Mouse (Mus musculus) CH12.LX (cell line): Measurements from ENCODE around the gene Sugct. TPM values are rescaled to one million over a fixed set of nuclear protein-coding genes. Genes with fewer than 3 reads are reported as not detected.

ENCODE experiments used
- DNase-seq: peaks from one replicate; pipeline ENCODE4 v3.0.0-alpha.2; 2013; ENCODE audit errors: extremely low read depth
- H3K27ac ChIP-seq: 2 replicates; pipeline ENCODE4 v1.5.1; 2012; ENCODE audit warnings: low read depth, mild to moderate bottlenecking, control low read depth, moderate library complexity; ENCODE audit not compliant: insufficient read depth
- H3K27me3 ChIP-seq: replicated peaks from 2 replicates; pipeline ENCODE3; 2012; ENCODE audit warnings: inconsistent platforms
- H3K36me3 ChIP-seq, 2 experiments: replicated peaks in 1 of 2; 2 replicates each; pipeline versions ENCODE3 to v1.6.1; 2012; ENCODE audit warnings: inconsistent platforms in 1 of 2, low read length in 1 of 2, mild to moderate bottlenecking in 1 of 2, mixed read lengths in 1 of 2, moderate library complexity in 1 of 2; ENCODE audit not compliant: control insufficient read depth in 1 of 2, insufficient read depth in 1 of 2
- H3K4me1 ChIP-seq, 2 experiments: 2 replicates each; pipeline ENCODE4 v1.6.1; 2012; ENCODE audit warnings: inconsistent platforms in 1 of 2, moderate library complexity in 1 of 2; ENCODE audit not compliant: insufficient read depth in 2 of 2, control insufficient read depth in 1 of 2
- H3K4me2 ChIP-seq: 2 replicates; pipeline ENCODE4 v1.6.1; 2012; ENCODE audit warnings: low read depth, mild to moderate bottlenecking, control low read depth; ENCODE audit not compliant: poor library complexity, insufficient read depth, severe bottlenecking
- H3K4me3 ChIP-seq, 3 experiments: fragments of 150-350 bp in 1 of 3; sonication (generic) in 1 of 3; replicated peaks in 1 of 3; 2 replicates each; pipeline versions ENCODE3 to v1.5.1; 2011 to 2012; ENCODE audit warnings: low read depth in 2 of 3, low read length in 2 of 3, mild to moderate bottlenecking in 2 of 3, moderate library complexity in 2 of 3, control low read depth in 1 of 3, improper control_type of control experiment in 1 of 3, inconsistent platforms in 1 of 3, mixed read lengths in 1 of 3; ENCODE audit not compliant: poor library complexity in 1 of 3
- H3K79me2 ChIP-seq: replicated peaks from 2 replicates; pipeline ENCODE4 v1.6.1; 2012; ENCODE audit warnings: mild to moderate bottlenecking, moderate library complexity; ENCODE audit not compliant: control insufficient read depth, poor library complexity, insufficient read depth, severe bottlenecking; ENCODE audit errors: extremely low read depth
- H3K9ac ChIP-seq: 2 replicates; pipeline ENCODE4 v1.6.1; 2012; ENCODE audit warnings: low read depth, mild to moderate bottlenecking, control low read depth, moderate library complexity; ENCODE audit not compliant: insufficient read depth
- H3K9me3 ChIP-seq: replicated peaks from 2 replicates; pipeline ENCODE3; 2012; ENCODE audit warnings: low read length, inconsistent platforms, mixed read lengths
- CTCF ChIP-seq, 2 experiments: IDR thresholded peaks in 1 of 2; conservative IDR thresholded peaks in 1 of 2; 2 replicates each; pipeline ENCODE4 v1.5.1; 2011 to 2012; ENCODE audit warnings: low read depth in 2 of 2, low read length in 2 of 2, improper control_type of control experiment in 1 of 2, inconsistent platforms in 1 of 2, mild to moderate bottlenecking in 1 of 2, moderate library complexity in 1 of 2
- E2F4 ChIP-seq: IDR thresholded peaks from 2 replicates; pipeline ENCODE4 v1.6.1; 2011; ENCODE audit warnings: low read depth, low read length, improper control_type of control experiment; ENCODE audit not compliant: insufficient replicate concordance
- ELF1 ChIP-seq: IDR thresholded peaks from 2 replicates; pipeline ENCODE4 v1.6.1; 2014; ENCODE audit warnings: low read depth, mild to moderate bottlenecking, inconsistent platforms, low read length, improper control_type of control experiment
- EP300 ChIP-seq: IDR thresholded peaks from 2 replicates; pipeline ENCODE4 v1.6.1; 2011; ENCODE audit warnings: low read length, improper control_type of control experiment
- ETS1 ChIP-seq: conservative IDR thresholded peaks from 2 replicates; pipeline ENCODE4 v1.6.1; 2012; ENCODE audit warnings: low read depth, mild to moderate bottlenecking, inconsistent platforms, low read length, improper control_type of control experiment, moderate library complexity
- GABPA ChIP-seq: IDR thresholded peaks from 2 replicates; pipeline ENCODE4 v1.6.1; 2012; ENCODE audit warnings: low read depth, low read length, improper control_type of control experiment, inconsistent platforms; ENCODE audit not compliant: insufficient replicate concordance
- JUN ChIP-seq: IDR thresholded peaks from 2 replicates; pipeline ENCODE4 v1.6.1; 2011; ENCODE audit warnings: low read depth, mild to moderate bottlenecking, low read length, improper control_type of control experiment, moderate library complexity; ENCODE audit not compliant: insufficient read depth
- JUND ChIP-seq: conservative IDR thresholded peaks from 2 replicates; pipeline ENCODE4 v1.6.1; 2011; ENCODE audit warnings: low read depth, low read length, improper control_type of control experiment
- KAT2A ChIP-seq: IDR thresholded peaks from 2 replicates; pipeline ENCODE4 v1.6.1; 2012; ENCODE audit warnings: low read length, improper control_type of control experiment, inconsistent platforms; ENCODE audit not compliant: insufficient replicate concordance
- MAFK ChIP-seq: IDR thresholded peaks from 2 replicates; pipeline ENCODE4 v1.6.1; 2011; ENCODE audit warnings: low read length, improper control_type of control experiment; ENCODE audit not compliant: insufficient replicate concordance
- MAZ ChIP-seq: IDR thresholded peaks from 2 replicates; pipeline ENCODE4 v1.6.1; 2012; ENCODE audit warnings: low read depth, mild to moderate bottlenecking, inconsistent platforms, low read length, improper control_type of control experiment, moderate library complexity
- MEF2A ChIP-seq: IDR thresholded peaks from 2 replicates; pipeline ENCODE4 v1.6.1; 2014; ENCODE audit warnings: low read depth, mild to moderate bottlenecking, inconsistent platforms, low read length, improper control_type of control experiment, borderline replicate concordance
- MXI1 ChIP-seq: IDR thresholded peaks from 2 replicates; pipeline ENCODE4 v1.6.1; 2011; ENCODE audit warnings: mild to moderate bottlenecking, low read depth, low read length, improper control_type of control experiment
- PAX5 ChIP-seq: IDR thresholded peaks from 2 replicates; pipeline ENCODE4 v1.6.1; 2012; ENCODE audit warnings: low read length, inconsistent platforms, mixed read lengths
- POLR2A ChIP-seq: IDR thresholded peaks from 2 replicates; pipeline ENCODE4 v1.6.1; 2011; ENCODE audit warnings: low read depth, mild to moderate bottlenecking, improper control_type of control experiment, low read length
- RAD21 ChIP-seq: IDR thresholded peaks from 2 replicates; pipeline ENCODE4 v1.6.1; 2011; ENCODE audit warnings: low read depth, mild to moderate bottlenecking, low read length, improper control_type of control experiment, moderate library complexity
- RCOR1 ChIP-seq: conservative IDR thresholded peaks from 2 replicates; pipeline ENCODE4 v1.6.1; 2012; ENCODE audit warnings: low read depth, mild to moderate bottlenecking, inconsistent platforms, low read length, improper control_type of control experiment
- SIN3A ChIP-seq: IDR thresholded peaks from 2 replicates; pipeline ENCODE4 v1.6.1; 2012; ENCODE audit warnings: low read length, improper control_type of control experiment, inconsistent platforms
- TBP ChIP-seq: conservative IDR thresholded peaks from 2 replicates; pipeline ENCODE4 v1.6.1; 2011; ENCODE audit warnings: low read depth, low read length, improper control_type of control experiment
- UBTF ChIP-seq: IDR thresholded peaks from 2 replicates; pipeline ENCODE4 v1.6.1; 2012; ENCODE audit warnings: low read depth, mild to moderate bottlenecking, inconsistent platforms, low read length, improper control_type of control experiment, moderate library complexity
- USF1 ChIP-seq: IDR thresholded peaks from 2 replicates; pipeline ENCODE4 v1.6.1; 2014; ENCODE audit warnings: low read depth, mild to moderate bottlenecking, inconsistent platforms, low read length, improper control_type of control experiment
- USF2 ChIP-seq: conservative IDR thresholded peaks from 2 replicates; pipeline ENCODE4 v1.6.1; 2011; ENCODE audit warnings: low read depth, low read length, improper control_type of control experiment
- ZC3H11A ChIP-seq: IDR thresholded peaks from 2 replicates; pipeline ENCODE4 v1.6.1; 2012; ENCODE audit warnings: low read depth, mild to moderate bottlenecking, inconsistent platforms, low read length, improper control_type of control experiment
- ZMIZ1 ChIP-seq: IDR thresholded peaks from 2 replicates; pipeline ENCODE4 v1.6.1; 2012; ENCODE audit warnings: low read depth, mild to moderate bottlenecking, inconsistent platforms, low read length, improper control_type of control experiment
- dilution Hi-C: fragments of 300-500 bp; cut with MboI; formaldehyde crosslinking; loops from 2 replicates; pipeline ENCODE4 v1.14.3; 2020; ENCODE audit warnings: low sequenced_read_pairs; ENCODE audit not compliant: extremely low pct_unique_long_range_greater_than_20kb, extremely low pct_ligation_motif_present
- in situ Hi-C: fragments of 300-500 bp; cut with MboI; formaldehyde crosslinking; loops from 3 replicates; pipeline ENCODE4 v1.14.3; 2019; ENCODE audit warnings: low sequenced_read_pairs, low pct_ligation_motif_present, low pct_unique_long_range_greater_than_20kb, mixed read lengths
- polyA plus RNA-seq: library from polyadenylated mRNA; unstranded; fragments of >175 nt; gene quantifications from 2 replicates; pipeline ENCODE4 v1.2.1, GENCODE M21; 2012; ENCODE audit warnings: low read depth; ENCODE audit not compliant: insufficient read length
- total RNA-seq, 2 experiments: library from RNA; depleted of rRNA; stranded (reverse); fragments of 300-350 nt in 1 of 2; fragments of >200 nt in 1 of 2; gene quantifications; 2 replicates each; pipeline ENCODE4 v1.2.3; 2012 to 2014

The Sugct gene
- total and polyA plus RNA-seq, 3 experiments = 0.42 to 0.87 (median 0.56) TPM

GRCm38 (mm10) chr13:17190180-17190762, 505.1 kb downstream of the Sugct start:
- no peaks in the 10 kb centered on the region for H3K9me3 ChIP-seq
- H3K27ac ChIP-seq = no peak overlapping the region
- H3K4me2 ChIP-seq = no peak overlapping the region
- dilution Hi-C loops = no loop called here
- no peaks in the 10 kb centered on the region for H3K79me2 ChIP-seq
- DNase-seq = no peak
- TF ChIP-seq EP300 = no peak
- no peak for TF ChIP-seq UBTF
- TF ChIP-seq PAX5 = no peak
- no peak for TF ChIP-seq ZMIZ1
- TF ChIP-seq MAFK = no peak
- no peak for TF ChIP-seq ELF1
- TF ChIP-seq JUND = no peak
- TF ChIP-seq RCOR1 = no peak
- no peak for TF ChIP-seq RAD21
- TF ChIP-seq ETS1 = no peak
- no peak for TF ChIP-seq TBP
- no peak for TF ChIP-seq JUN
- TF ChIP-seq SIN3A = no peak
- TF ChIP-seq POLR2A = no peak
- TF ChIP-seq USF2 = no peak
- no peak for TF ChIP-seq ZC3H11A
- TF ChIP-seq USF1 = no peak
- TF ChIP-seq CTCF (conservative IDR thresholded peaks at IDR 0.05 in 1 of 2, IDR thresholded peaks at IDR 0.05 in 1 of 2; ENCODE audit: low read depth in 2 of 2, low read length in 2 of 2) = no peak
- TF ChIP-seq MXI1 = no peak
- TF ChIP-seq E2F4 = no peak
- in situ Hi-C loops = no loop called here
- H3K4me1 ChIP-seq = peaks cover 0 to 4% of the 10 kb centered on the region in 2 experiments; a peak in 2 of 4 replicates
- H3K9ac ChIP-seq = no peak overlapping the region
- H3K27me3 ChIP-seq = no peaks in the 10 kb centered on the region
- no peaks in the 10 kb centered on the region for H3K36me3 ChIP-seq
- H3K4me3 ChIP-seq = no peak overlapping the region

GRCm38 (mm10) chr13:17185253-17185652, 510.1 kb downstream of the Sugct start:
- TF ChIP-seq E2F4 (no peak), KAT2A (no peak), MAZ (no peak), ETS1 (no peak), MEF2A (no peak), EP300 (no peak), GABPA (no peak)
- TF ChIP-seq, all 38 proteins: peak for 0
- DNase-seq = peak; percentile 54
- Histone ChIP-seq H3K27ac (no peak overlapping the region), H3K36me3 (no peaks in the 10 kb centered on the region), H3K79me2 (no peaks in the 10 kb centered on the region), H3K27me3 (no peaks in the 10 kb centered on the region), H3K4me1 (peaks cover 0 to 10% of the 10 kb centered on the region in 2 experiments; a peak in 2 of 4 replicates), H3K4me2 (no peak overlapping the region), H3K4me3 (no peak overlapping the region), H3K9ac (no peak overlapping the region), H3K9me3 (no peaks in the 10 kb centered on the region)
- dilution Hi-C loops (no loop called here), in situ Hi-C loops (no loop called here)
